Mouse (Mus musculus): ENCODE results near the gene Gm8104. TPM values are rescaled to one million over a fixed set of nuclear protein-coding genes. Genes with fewer than 3 reads are reported as not detected.

Gm8104 gene
- 0.52 and 0.57 TPM in 2 replicates for polyA plus RNA-seq (2015; fragmentation: Nextera tagmentation; extraction: Ambion mirVana)

GRCm38 (mm10) chr14:43100301-43100700 is at the start of gene Gm8104:
TSS of gene Gm8104 (plus strand) at chr14:43100601.

DNA sequence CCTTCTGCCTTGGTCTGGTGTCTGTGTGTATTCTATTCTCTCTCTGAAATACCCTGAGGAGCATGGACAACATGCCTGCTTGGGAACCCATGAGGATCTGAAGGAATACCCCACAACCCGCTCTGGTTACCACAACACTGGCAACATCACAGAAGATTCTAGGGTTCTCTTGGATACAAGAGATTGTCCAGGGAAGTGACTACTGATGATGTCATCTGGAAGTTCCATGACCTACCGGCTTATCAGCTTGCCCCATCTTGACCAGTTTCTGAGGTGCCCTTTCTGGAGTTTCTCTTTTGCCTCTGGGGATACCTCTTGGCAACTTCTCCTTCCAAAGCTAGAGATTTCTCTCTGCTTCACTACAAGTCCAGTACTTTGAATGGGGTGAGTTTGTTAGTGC is 23.9 kb upstream of the Gm8104 start, which contains the start of gene Gm8094:
TSS of gene Gm8094 (minus strand) at position 101 of the 400 bp plus-strand sequence.

Other genes with a start within 250 kb of the Gm8104 start
- not detected in 2 replicates for gene Gm21977, start 247.1 kb upstream of the Gm8104 start, polyA plus RNA-seq (2015; fragmentation: Nextera tagmentation; extraction: Ambion mirVana)
- not detected in 2 replicates for gene Gm8082, start 107.0 kb upstream of the Gm8104 start, polyA plus RNA-seq (2015; fragmentation: Nextera tagmentation; extraction: Ambion mirVana)
- gene Gm10376, start 85.0 kb upstream of the Gm8104 start, polyA plus RNA-seq (2015; fragmentation: Nextera tagmentation; extraction: Ambion mirVana): not detected in 2 replicates
- 0.19 TPM in 1 of 2 replicates, not detected in the other for gene Gm8094, start 24.0 kb upstream of the Gm8104 start, polyA plus RNA-seq (2015; fragmentation: Nextera tagmentation; extraction: Ambion mirVana)
- 0.13 and 0.14 TPM in 2 replicates for gene Gm7233, start 79.3 kb downstream of the Gm8104 start, polyA plus RNA-seq (2015; fragmentation: Nextera tagmentation; extraction: Ambion mirVana)
- gene Gm8122, start 134.7 kb downstream of the Gm8104 start, polyA plus RNA-seq (2015; fragmentation: Nextera tagmentation; extraction: Ambion mirVana): not detected in 2 replicates
- gene Gm8126, start 158.0 kb downstream of the Gm8104 start, polyA plus RNA-seq (2015; fragmentation: Nextera tagmentation; extraction: Ambion mirVana): not detected in 2 replicates
- not detected in 2 replicates for gene Gm9732, start 174.4 kb downstream of the Gm8104 start, polyA plus RNA-seq (2015; fragmentation: Nextera tagmentation; extraction: Ambion mirVana)
- not detected in 2 replicates for gene Gm8127, start 193.2 kb downstream of the Gm8104 start, polyA plus RNA-seq (2015; fragmentation: Nextera tagmentation; extraction: Ambion mirVana)
- not detected in 2 replicates for gene 1700001F09Rik, start 247.2 kb downstream of the Gm8104 start, polyA plus RNA-seq (2015; fragmentation: Nextera tagmentation; extraction: Ambion mirVana)